Mouse (Mus musculus) lung, embryonic 14.5 days (tissue): ENCODE data around the gene Ice2. TPM values are rescaled to one million over a fixed set of nuclear protein-coding genes. Genes with fewer than 3 reads are reported as not detected.

Experiments used
- ATAC-seq: fragments of 200-750 bp; cut with Nextera tagmentation; 2 replicates; pipeline ENCODE4 v1.8.0; 2017; ENCODE audit warnings: mild to moderate bottlenecking, moderate TSS enrichment, moderate library complexity; ENCODE audit not compliant: insufficient read depth
- DNase-seq: peaks from one replicate; pipeline ENCODE4 v3.0.0-alpha.2; 2015
- H3K27ac ChIP-seq: fragments of 300-500 bp; sonication (generic); 2 replicates; pipeline ENCODE4 v1.5.1; 2014; ENCODE audit warnings: low read depth, mild to moderate bottlenecking, moderate library complexity
- H3K27me3 ChIP-seq: fragments of 300-500 bp; sonication (generic); 2 replicates; pipeline ENCODE4 v1.6.1; 2014; ENCODE audit warnings: low read length, control low read depth; ENCODE audit not compliant: insufficient read depth
- H3K36me3 ChIP-seq: fragments of 300-500 bp; sonication (generic); 2 replicates; pipeline ENCODE4 v1.6.1; 2014; ENCODE audit warnings: control low read depth; ENCODE audit not compliant: insufficient read depth
- H3K4me1 ChIP-seq: fragments of 300-500 bp; sonication (generic); 2 replicates; pipeline ENCODE4 v1.6.1; 2014; ENCODE audit warnings: antibody characterized with exemption, control low read depth; ENCODE audit not compliant: insufficient read depth
- H3K4me2 ChIP-seq: fragments of 300-500 bp; sonication (generic); 2 replicates; pipeline ENCODE4 v1.6.1; 2014; ENCODE audit warnings: mild to moderate bottlenecking
- H3K4me3 ChIP-seq: fragments of 300-500 bp; sonication (generic); 2 replicates; pipeline ENCODE4 v1.5.1; 2014; ENCODE audit warnings: low read depth, low read length
- H3K9ac ChIP-seq: fragments of 300-500 bp; sonication (generic); 2 replicates; pipeline ENCODE4 v1.6.1; 2014
- H3K9me3 ChIP-seq: fragments of 300-500 bp; sonication (generic); 2 replicates; pipeline ENCODE4 v1.6.1; 2016; ENCODE audit warnings: low read depth, low read length, control low read depth
- CTCF ChIP-seq: IDR thresholded peaks from 2 replicates; pipeline ENCODE4 v1.5.1; 2016; ENCODE audit warnings: antibody characterized with exemption, low read depth
- WGBS: fragments of 180-500 bp; shearing (Covaris S2); extraction: QIAGEN DNeasy Blood & Tissue Kit; methylation state at CpG from one replicate; pipeline ENCODE4 v1.1.7; 2014; 5-methylcytosine and 5-hydroxymethylcytosine counted together
- polyA plus RNA-seq: library from polyadenylated mRNA; unstranded; fragments of >200 nt; fragmentation: Nextera tagmentation; extraction: Ambion mirVana; gene quantifications from 2 replicates; pipeline ENCODE4 v1.2.1, GENCODE M21; 2014

The Ice2 gene
- polyA plus RNA-seq, 1 experiment from 2014 or later: 24.0 TPM

DNA sequence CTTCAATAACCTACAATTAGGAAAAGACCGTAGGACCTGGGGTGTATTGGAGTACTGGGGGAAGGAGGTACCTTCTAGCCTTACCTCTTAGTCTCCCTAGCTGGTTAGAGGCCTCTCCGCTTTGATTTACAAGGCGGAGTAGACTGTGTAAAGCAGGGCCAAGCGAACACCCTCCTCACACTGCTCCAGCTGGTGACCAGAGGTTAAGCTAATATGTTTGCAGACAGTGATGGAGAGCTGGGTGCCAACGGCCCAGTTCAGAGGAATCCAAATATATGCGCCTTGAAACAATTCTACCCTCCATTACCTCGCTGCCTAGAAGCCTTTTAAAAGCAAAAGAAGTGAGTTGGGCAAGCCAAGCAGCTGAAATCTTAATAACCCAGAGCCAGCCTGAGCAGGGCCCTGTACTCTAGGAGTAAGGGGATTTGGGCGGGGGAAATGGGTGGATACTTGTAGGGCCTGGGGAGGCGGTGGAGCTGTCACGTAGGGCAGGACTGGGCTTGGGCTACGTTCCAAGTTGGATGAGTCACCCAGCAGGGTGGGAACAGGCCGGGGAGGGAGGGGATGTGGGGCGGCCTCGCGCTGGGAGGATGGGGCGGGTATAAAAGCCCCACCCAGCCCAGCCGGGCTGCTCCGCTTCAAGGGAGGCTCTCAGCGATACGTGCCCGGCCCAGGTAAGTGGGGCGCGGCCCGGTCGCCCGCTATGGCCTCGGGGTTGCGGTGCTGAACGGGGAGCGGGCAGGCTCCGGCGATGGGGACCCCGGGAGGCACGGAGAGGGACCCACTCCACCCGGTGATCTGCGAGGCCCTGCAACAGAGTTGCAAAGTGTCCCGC, 55.6 kb downstream of the Ice2 start, which contains the start of gene Anxa2:
Anxa2 (plus strand) TSS at position 555 of the 835 bp plus-strand sequence.
- Histone ChIP-seq H3K4me2 (peak within 1 kb of the TSS; percentile 71), H3K9ac (peak within 1 kb of the TSS; percentile 90), H3K9me3 (no peaks in the 10 kb centered on the region), H3K27ac (peak within 1 kb of the TSS; percentile 97), H3K4me1 (peaks cover 40% of the 10 kb centered on the region), H3K27me3 (no peaks in the 10 kb centered on the region), H3K36me3 (no peaks in the 10 kb centered on the region; the same call in 1 of the 2 replicates), H3K4me3 (peak within 1 kb of the TSS; percentile 65)
- ATAC-seq: peak; percentile 92
- 5% methylated on average over 35 of the region's 37 CpGs for WGBS
- peak; percentile 98 for DNase-seq
- TF ChIP-seq CTCF: no peak

DNA sequence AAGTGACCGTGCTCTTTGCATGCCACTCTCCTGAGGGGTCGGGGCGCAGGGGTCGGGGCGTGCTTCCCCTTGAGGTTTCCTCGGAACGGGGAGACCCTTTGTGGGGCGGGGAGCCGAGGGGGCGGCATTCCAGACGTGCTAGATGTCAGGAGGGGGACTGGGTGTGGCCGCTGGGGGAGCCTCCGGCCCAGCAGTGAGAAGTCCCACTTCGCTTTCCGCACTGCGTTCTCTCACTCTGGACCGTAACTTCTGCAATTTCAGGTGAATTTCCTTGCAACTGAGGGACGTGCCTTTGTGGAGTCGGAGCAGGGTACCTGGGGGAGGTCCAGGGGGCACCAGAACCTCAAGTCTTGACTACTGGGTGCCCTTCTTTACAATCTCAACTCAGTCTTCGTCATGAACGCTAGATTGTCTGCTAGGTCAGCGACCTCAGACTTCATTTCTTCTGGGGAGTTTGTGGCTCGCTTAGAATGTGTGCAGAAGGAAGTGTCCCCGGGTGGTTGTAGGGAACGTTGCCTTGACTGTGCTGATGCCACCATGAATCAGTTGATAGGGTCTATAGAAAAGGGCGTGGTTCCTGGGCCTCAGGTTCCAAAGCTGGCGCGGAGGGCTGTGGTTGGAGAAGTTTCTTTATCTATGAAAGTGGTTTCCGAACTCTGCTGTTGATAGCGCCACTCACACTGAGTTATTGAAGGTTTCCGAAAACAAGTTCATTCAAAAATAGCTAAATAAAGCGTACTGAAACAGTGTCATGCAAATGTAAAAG, 56.4 kb downstream of the Ice2 start:
- H3K36me3 ChIP-seq: no peaks in the 10 kb centered on the region; the same call in 1 of the 2 replicates
- TF ChIP-seq CTCF: no peak; the same call in none of the 2 replicates
- H3K27ac ChIP-seq: peak overlapping the region; percentile 97
- WGBS: 7% methylated on average over 32 of the region's 32 CpGs
- H3K4me1 ChIP-seq: peaks cover 46% of the 10 kb centered on the region
- ATAC-seq: peak; percentile 52
- DNase-seq: peak; percentile 67
- H3K27me3 ChIP-seq: no peaks in the 10 kb centered on the region
- peak overlapping the region; percentile 71 for H3K4me2 ChIP-seq
- H3K9me3 ChIP-seq: no peaks in the 10 kb centered on the region
- H3K9ac ChIP-seq: peak overlapping the region; percentile 90
- H3K4me3 ChIP-seq: peak overlapping the region; percentile 65

DNA sequence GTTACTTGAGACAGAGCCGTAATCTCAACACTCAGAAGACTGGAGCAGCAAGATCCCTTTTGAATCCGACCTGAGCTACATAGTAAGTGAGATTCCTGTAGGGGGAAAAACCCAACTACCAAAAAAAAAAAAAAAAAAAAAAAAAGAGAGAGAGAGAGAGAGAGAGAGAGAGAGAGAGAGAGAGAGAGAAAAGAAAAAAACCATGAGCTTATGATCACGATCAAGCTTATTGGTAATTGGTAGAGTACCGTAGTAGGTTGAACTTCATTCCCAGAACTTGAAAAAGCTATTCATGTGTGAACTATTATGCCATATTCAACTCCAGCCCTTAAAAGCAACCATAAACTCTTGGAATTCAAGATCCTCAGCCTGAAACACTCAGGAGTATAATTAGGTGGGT, 57.0 kb downstream of the Ice2 start:
- Histone ChIP-seq H3K27ac (peak overlapping the region; percentile 97), H3K36me3 (no peaks in the 10 kb centered on the region; the same call in 1 of the 2 replicates), H3K4me1 (peaks cover 52% of the 10 kb centered on the region), H3K9ac (peak overlapping the region; percentile 90), H3K27me3 (no peaks in the 10 kb centered on the region), H3K4me2 (peak overlapping the region; percentile 71), H3K9me3 (no peaks in the 10 kb centered on the region), H3K4me3 (peak overlapping the region; percentile 65)
- DNase-seq: no peak
- ATAC-seq: no peak
- TF ChIP-seq CTCF: no peak
- WGBS: 51% methylated on average over 4 of the region's 4 CpGs

DNA sequence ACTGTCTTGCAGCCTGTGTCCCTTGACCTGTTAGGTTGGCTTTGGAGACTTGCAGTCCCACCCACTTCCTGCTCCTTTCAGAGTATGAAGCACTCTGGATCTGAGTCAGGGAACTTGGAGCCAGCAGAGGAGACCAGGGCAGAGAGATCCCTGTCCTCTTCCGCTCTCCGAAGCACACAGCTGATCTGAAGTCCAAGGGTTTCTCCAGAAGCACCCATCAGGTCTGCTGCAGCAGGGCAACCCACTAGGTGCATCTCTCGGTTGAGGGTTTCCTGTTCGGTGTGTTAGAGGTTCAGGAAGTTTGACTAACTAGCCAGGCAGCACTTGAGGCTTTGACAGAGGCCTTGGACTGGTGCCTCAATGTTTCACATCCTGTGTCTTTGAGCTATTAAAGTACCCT, 57.7 kb downstream of the Ice2 start:
- peaks cover 52% of the 10 kb centered on the region for H3K4me1 ChIP-seq
- H3K4me2 ChIP-seq: peak overlapping the region; percentile 71
- peak overlapping the region; percentile 20 for H3K9ac ChIP-seq
- WGBS: 37% methylated on average over 4 of the region's 4 CpGs
- peak overlapping the region; percentile 78 for H3K27ac ChIP-seq
- no peaks in the 10 kb centered on the region for H3K9me3 ChIP-seq
- no peak for ATAC-seq
- H3K36me3 ChIP-seq: no peaks in the 10 kb centered on the region; the same call in 1 of the 2 replicates
- no peak for TF ChIP-seq CTCF
- no peaks in the 10 kb centered on the region for H3K27me3 ChIP-seq
- DNase-seq: peak; percentile 62
- H3K4me3 ChIP-seq: peak overlapping the region; percentile 65; the same call in 1 of the 2 replicates

DNA sequence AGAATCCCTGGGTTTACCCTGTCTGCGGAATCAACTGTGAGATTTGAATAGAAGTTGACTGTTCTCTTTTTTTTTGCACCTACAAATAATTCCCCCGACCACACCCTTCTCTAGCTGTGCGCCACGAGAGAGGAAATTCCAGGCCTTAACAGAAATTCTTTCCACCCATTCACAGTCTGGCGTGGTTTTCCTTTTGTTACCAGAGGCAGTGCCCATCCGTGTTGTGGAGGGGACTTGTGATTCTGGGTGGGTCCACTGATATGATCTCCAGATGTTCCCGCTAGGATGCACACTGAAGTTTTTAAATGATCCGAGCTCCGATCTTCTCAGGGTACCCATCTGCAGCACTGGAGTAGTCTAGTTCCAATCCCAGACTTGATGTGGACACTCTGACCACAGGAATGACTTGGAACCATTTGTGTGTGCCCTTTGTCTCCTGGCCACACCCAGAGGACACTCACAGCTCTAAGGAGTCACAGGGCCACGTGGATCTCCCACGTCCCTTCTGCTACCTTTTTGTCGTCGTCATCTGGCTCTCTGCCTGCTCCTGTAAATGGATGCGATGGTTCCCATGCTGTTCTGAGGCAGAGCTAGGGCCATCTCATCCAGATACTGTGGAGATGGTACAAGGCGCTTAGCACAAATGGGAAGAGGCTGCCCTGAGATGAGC, 58.8 kb downstream of the Ice2 start:
- DNase-seq (peak; percentile 33), ATAC-seq (no peak)
- peak overlapping the region; percentile 71; the same call in 1 of the 2 replicates for H3K4me2 ChIP-seq
- H3K9ac ChIP-seq: no peak overlapping the region; the same call in 1 of the 2 replicates
- no peaks in the 10 kb centered on the region; the same call in 1 of the 2 replicates for H3K36me3 ChIP-seq
- H3K9me3 ChIP-seq: no peaks in the 10 kb centered on the region
- no peak for TF ChIP-seq CTCF
- H3K4me1 ChIP-seq: peaks cover 52% of the 10 kb centered on the region
- H3K27ac ChIP-seq: peak overlapping the region; percentile 64; the same call in 1 of the 2 replicates
- 77% methylated on average over 15 of the region's 15 CpGs for WGBS
- H3K4me3 ChIP-seq: no peak overlapping the region
- no peaks in the 10 kb centered on the region for H3K27me3 ChIP-seq

DNA sequence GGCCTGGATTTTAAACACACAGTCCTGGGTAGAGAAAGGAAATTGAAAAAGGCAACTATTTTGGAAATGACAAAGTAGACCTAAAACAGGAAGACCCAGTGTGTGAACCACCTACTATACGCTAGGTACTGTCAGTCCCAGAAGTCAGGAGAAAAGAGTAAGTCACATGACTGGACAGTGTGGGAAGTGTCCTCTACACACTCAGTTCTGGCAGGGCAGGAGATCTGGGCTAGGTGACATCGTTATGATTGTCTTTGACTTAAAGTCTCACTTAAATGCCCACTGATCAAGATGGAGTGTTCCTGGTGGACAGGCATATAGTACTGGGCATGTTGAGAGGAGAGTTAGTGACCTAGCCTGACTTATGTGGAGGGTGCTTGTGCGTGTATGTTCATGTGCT, 59.4 kb downstream of the Ice2 start:
- peaks cover 4% of the 10 kb centered on the region; the same call in 1 of the 2 replicates for H3K36me3 ChIP-seq
- no peak for TF ChIP-seq CTCF
- no peak overlapping the region; the same call in 1 of the 2 replicates for H3K9ac ChIP-seq
- peaks cover 52% of the 10 kb centered on the region for H3K4me1 ChIP-seq
- ATAC-seq (no peak), DNase-seq (no peak)
- no peak overlapping the region for H3K4me3 ChIP-seq
- H3K4me2 ChIP-seq: peak overlapping the region; percentile 43
- no peaks in the 10 kb centered on the region for H3K9me3 ChIP-seq
- 90% methylated on average over 3 of the region's 3 CpGs for WGBS
- peak overlapping the region; percentile 64 for H3K27ac ChIP-seq
- H3K27me3 ChIP-seq: no peaks in the 10 kb centered on the region
